Mouse (Mus musculus) gastrocnemius, postnatal 10 days (tissue): ENCODE measurements at regions not wholly inside any gene's neighbourhood (a gene's known extent, or its start where the extent isn't known, plus 50 kb on each side); places are given as distances from the start of the nearest gene placed in this dataset.
A peak's percentile ranks its signal among the peaks of the same experiment; 100 is the strongest.

Experiments used
- DNase-seq: peaks from one replicate; pipeline ENCODE4 v3.0.0; 2021; ENCODE audit warnings: mixed read lengths

DNA sequence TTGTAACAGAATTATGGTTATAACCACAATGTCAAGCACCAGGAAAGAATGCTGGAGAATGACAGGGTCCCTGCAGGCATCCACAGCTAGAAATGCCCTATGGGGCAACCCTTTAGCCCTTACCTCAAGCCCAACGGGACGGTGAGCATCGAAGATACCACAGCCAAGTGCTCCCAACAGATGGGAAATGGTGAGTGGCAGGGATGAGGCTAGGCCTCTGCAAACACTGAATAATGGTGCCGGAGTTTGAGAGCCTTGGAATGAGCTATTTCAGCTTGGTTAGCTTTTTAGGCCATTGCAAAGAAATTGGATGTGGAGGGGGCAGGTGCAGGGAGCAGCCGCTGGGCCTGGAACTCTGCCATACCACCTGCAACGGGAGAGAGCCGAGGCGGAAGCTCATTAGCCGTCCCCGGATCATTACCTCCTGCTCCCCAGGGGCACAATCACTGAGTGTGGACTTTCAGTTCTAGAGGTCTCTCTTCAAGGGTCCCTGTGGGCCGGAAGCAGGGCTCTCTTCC is 117.9 kb downstream of the Usp31 start:
- DNase-seq: no peak

DNA sequence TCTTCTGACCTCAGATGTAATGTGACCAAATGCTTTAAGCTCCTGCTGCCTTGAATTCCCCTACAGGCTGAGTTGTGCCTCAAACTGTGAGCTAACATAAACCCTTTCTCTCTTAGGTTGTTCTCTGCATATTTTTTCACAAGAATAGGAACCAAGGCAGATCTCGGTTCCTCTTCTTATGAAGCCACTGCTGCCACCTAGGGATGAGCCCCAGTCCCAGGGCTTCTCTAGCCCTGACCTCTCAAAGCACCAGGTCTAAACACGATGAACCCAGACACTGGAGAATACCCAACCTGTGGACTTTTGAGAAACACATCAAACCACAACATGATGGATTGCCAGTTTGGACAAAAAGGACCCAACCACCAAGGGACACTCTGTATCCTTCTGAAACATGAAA is 119.3 kb downstream of the Usp31 start:
- no peak for DNase-seq

DNA sequence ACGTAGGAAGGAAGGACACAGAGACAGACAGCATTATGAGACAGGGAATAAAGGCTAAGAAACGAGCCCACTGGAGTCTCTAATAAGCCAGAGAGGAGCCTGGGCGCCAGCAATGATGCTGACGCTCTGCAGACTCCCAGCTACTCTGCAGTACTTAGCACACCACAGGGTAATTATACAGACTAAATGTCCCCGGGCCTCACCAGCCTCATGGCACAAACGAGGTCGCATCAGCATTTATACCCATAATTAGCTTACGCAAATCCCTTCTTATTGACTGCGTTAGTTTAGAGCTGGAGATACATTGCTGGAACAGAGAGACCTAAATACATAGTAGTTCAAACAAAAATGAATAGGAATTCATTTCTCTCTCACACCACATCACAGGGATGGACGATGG is 121.3 kb downstream of the Usp31 start:
- DNase-seq: no peak

DNA sequence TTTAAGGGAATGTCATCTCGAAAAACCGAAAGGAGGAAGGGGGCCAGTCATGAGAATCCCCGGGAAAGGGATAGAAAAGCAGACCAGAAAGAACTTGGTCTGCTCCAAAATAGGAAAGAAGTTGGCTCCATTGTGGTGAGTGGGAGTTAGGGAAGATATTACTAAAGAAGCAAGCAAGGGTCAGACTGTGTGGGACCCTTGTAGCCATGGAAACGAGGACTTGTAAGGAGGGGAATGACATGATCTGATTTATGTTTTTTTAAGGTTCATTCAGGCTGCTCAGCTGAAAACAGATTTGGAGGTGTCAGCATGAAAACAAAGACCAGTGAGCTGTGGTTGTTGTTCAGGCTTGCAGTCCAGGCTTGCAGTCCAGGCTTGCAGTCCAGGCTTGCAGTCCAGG is 127.6 kb downstream of the Usp31 start:
- no peak for DNase-seq

DNA sequence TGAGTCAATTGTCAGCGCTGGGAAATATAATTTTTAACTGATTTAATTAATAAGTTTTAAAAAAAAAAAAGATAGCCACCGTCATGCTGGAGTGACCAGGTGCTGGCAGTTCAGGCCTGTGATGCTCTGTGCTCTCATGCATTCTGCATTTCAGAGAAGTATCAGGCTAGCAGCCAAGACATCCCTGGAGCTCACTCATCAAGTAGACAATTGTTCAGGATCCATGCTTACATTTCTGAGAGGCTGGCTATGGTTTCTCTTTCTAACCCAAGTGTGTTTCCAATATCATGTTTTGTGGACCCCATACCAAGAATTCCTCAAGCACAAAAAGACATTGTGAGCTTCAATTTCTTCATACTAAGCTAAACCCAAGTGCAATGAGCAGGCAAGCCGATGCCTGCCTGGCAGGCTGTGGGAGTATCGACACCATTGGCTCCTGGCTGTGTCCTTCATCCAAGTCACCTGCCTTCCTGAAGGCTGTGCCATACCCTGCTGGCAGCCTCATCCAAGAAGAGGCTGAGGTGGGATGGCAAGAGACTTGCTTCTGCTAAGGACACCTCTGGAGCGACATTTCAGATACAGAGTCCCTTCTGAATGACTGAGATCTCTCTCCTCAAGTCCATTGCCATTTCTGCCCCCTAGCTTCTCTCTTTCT is 134.2 kb downstream of the Usp31 start:
- no peak for DNase-seq

DNA sequence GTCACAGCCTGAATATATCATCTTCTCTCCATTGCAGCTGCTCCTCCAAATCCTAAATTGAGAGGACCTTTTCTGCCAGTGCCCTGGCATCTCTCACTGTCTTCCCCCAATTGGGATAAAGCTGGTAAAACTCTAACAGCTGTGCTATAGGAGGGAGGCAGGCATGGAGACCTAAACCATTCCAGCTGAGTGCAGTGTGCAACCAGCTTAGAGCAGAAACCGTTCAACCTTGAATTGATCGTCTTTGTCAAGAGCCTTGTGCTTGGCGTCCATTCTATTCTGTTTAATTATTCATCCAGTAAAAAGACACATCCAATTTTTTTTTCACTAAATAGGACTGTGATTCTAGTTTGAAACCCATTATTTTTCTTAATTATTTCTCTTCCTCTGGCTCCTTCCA is 135.3 kb downstream of the Usp31 start:
- DNase-seq: no peak

DNA sequence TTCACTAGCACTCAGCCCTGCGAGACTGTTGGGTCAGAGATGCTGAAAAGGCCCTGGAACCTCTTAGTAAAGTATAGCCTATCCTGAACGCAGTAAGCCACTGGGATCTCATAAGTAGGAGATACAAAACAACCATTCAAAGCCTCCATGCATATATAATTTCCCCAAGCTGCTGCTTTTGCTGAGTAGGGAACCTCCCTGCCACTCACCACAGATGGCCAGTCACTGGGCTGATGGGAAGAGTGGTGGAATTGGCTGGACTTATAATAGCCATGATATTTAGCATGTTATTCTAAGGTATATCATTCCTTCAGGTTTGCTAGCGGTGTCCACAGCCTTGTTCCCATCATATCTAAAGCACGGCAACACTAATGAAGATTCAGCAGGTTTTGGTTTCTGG is 135.8 kb downstream of the Usp31 start:
- DNase-seq: no peak

DNA sequence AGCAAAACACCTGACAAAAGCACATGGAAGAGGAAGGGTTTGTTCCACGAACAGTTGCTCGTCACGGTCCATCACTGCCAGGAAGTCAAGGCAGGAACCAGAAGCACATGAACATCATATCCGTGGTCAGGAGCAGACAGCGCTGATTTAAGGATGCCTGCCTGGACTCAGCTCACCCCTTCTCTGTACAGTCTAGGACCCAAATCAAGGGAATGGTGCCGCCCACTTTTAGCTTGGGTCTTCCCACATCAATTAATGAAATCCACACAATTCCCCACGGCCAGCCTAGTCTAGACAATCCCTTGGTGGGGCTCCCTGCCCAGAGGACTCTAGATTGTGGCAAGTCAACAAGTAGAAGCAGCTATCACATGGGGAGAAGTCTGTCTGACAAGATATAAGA is 137.8 kb downstream of the Usp31 start:
- DNase-seq: no peak

DNA sequence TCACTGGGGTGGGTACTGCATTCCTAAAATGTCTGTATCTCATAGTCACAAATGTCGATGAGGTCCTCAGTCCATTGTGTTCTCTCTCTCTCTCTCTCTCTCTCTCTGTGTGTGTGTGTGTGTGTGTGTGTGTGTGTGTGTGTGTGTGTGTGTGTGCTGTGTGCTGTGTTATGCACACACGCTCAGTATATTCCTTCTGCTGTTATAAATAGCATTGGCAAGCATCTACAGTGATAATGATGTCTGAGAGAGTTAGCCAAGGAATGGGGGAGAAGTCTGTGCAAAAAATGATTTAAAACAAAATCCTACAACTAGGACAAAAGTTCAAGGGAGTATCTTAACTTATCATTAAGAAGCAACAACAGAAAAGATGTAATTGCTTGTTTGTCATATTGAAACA is 139.0 kb downstream of the Usp31 start:
- DNase-seq: no peak

DNA sequence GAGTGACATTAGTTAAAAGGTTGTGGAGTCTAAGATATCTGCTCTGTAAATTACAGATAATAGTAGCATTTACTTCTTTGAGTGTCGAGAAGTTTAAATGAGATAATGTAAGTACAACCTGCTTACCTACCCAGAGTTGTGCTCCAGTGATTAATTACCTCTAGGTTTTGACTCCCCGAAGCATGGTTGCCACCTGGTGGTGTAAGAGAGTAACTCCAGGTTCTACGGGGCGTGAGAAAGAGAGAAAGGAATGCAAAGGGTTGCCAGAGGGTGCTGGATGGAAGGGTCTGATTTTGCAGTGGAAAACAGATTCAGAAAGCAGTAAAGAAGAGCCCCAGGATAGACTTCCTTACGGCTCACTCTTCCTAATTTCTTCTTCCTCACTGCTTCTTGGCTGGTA is 143.5 kb downstream of the Usp31 start:
- DNase-seq: peak; percentile 13

DNA sequence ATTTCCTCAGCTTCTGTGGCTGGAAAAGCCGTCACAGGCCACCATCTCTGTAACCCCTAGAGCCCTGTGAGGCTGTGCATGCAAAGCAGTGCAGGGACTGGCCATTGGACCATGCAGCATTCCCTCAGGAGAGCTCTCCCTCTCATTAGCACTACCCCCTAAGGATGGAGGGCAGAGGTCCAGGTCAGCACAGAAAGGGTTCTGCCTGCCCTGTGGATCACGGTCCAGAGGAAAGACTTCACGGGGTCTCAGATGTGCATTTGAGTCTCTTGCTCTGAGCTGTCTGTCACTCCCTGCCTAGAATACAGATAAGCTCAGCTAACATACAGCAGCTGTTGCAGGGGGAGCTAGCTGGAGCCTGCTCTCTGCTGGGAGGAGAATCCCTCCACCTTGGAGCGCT is 151.6 kb downstream of the Usp31 start:
- no peak for DNase-seq
